Mouse (Mus musculus): ENCODE measurements at regions not wholly inside any gene's neighbourhood (a gene's known extent, or its start where the extent isn't known, plus 50 kb on each side); places are given as distances from the start of the nearest gene placed in this dataset.

DNA sequence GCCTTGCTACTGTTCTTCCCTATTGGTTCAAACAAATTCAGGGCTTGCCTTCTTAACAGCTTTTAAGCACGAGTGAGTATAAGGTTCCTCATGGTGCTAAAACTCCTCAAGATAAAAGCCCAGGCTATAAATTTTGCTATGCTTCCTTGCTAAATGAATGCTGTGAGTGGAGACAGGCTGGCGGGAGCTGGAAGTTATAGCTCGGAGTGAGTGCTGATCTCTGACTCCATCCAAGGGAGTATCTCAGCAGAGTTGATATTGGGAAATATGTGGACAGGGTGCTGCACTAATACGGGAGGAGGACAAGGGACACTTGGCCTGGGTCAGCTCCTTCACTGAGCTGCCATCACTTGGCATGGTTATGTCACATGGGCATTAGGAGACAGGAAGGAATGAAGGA lies 123.5 kb upstream of the Pik3r1 start:
- no peak overlapping the region for H3K4me2 ChIP-seq
- no peaks in the 10 kb centered on the region for H3K36me3 ChIP-seq
- 52% methylated on average over 4 of the region's 4 CpGs for WGBS
- H3K9me3 ChIP-seq: no peaks in the 10 kb centered on the region
- H3K9ac ChIP-seq: no peak overlapping the region
- H3K4me3 ChIP-seq: no peak overlapping the region
- no peaks in the 10 kb centered on the region for H3K27me3 ChIP-seq
- no peaks in the 10 kb centered on the region for H3K4me1 ChIP-seq
- ATAC-seq (ENCODE audit: insufficient number of reproducible peaks, low FRiP score, low TSS enrichment, low read depth): no peak
- H3K27ac ChIP-seq: no peak overlapping the region

DNA sequence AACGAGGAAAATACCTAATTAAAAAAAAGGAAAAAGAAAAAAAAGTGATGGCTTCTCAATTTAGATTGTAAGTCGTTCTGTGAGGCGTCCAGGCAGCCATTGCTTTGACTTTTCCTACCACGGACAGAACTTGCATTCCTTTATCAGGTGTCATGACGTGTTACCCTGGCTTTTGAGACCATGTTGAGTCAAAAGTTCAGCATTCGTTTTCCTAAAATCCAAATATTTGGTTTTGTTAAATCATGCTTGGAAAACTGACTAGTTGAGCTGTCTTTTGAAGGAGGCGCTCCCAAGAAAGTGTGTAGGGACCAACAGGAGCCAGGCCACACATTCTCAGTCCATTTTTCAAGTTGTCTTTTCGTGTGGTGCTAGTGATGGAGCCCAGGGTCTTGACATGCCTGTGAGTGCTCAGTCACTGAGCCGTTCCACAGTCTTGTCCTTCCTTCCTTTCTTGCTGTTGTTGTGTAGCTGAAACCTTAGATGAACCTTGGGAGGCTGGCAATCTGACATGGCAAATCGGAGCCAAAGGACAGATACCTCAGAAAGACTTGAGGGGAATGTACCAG lies 125.1 kb upstream of the Pik3r1 start:
- H3K36me3 ChIP-seq: no peaks in the 10 kb centered on the region
- H3K4me2 ChIP-seq: no peak overlapping the region
- no peak overlapping the region for H3K27ac ChIP-seq
- H3K27me3 ChIP-seq: no peaks in the 10 kb centered on the region
- H3K9ac ChIP-seq: no peak overlapping the region
- WGBS: 82% methylated on average over 10 of the region's 10 CpGs
- H3K4me3 ChIP-seq: no peak overlapping the region
- no peaks in the 10 kb centered on the region for H3K4me1 ChIP-seq
- no peaks in the 10 kb centered on the region for H3K9me3 ChIP-seq
- ATAC-seq (ENCODE audit: insufficient number of reproducible peaks, low FRiP score, low TSS enrichment, low read depth): no peak

- Histone ChIP-seq H3K36me3 (no peaks in the 10 kb centered on the region), H3K4me1 (no peaks in the 10 kb centered on the region), H3K27me3 (no peaks in the 10 kb centered on the region), H3K27ac (no peak overlapping the region), H3K4me3 (no peak overlapping the region), H3K9ac (no peak overlapping the region), H3K9me3 (no peaks in the 10 kb centered on the region), H3K4me2 (no peak overlapping the region)
- 86% methylated on average over 7 of the region's 7 CpGs for WGBS
- ATAC-seq (ENCODE audit: insufficient number of reproducible peaks, low FRiP score, low TSS enrichment, low read depth): no peak
Measured at GRCm38 (mm10) chr13:101895161-101895560, 127.1 kb upstream of the Pik3r1 start.

GRCm38 (mm10) chr13:101895686-101896085 lies 127.7 kb upstream of the Pik3r1 start:
- no peaks in the 10 kb centered on the region for H3K4me1 ChIP-seq
- WGBS: 81% methylated on average over 4 of the region's 4 CpGs

DNA sequence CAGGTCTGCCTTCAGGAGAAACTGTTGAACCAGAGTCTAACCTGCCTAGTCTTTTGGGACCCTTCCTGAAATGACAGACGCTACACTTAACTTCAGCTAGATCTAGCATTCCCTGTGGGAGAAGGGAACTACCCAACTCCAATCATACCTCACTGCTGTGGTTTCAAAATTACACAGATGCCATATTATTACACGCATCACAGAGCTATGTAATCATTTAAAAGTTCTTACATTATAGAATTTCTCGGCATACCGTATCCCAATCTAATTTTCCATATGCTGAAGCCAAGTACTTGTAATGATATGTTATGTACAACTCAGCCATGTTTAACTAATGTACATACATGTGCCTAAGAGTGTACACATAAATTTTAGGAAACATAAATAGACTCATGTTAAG lies 128.9 kb upstream of the Pik3r1 start:
- no peak for ATAC-seq (ENCODE audit: insufficient number of reproducible peaks, low FRiP score, low TSS enrichment, low read depth)
- WGBS: 65% methylated on average over 4 of the region's 4 CpGs
- H3K4me3 ChIP-seq: no peak overlapping the region

More at GRCm38 (mm10) chr13:101895686-101896085, 127.7 kb upstream of the Pik3r1 start:
- Histone ChIP-seq H3K9me3 (no peaks in the 10 kb centered on the region), H3K9ac (no peak overlapping the region), H3K36me3 (no peaks in the 10 kb centered on the region), H3K27me3 (no peaks in the 10 kb centered on the region), H3K27ac (no peak overlapping the region), H3K4me2 (no peak overlapping the region), H3K4me3 (no peak overlapping the region)
- ATAC-seq (ENCODE audit: insufficient number of reproducible peaks, low FRiP score, low TSS enrichment, low read depth): no peak

DNA sequence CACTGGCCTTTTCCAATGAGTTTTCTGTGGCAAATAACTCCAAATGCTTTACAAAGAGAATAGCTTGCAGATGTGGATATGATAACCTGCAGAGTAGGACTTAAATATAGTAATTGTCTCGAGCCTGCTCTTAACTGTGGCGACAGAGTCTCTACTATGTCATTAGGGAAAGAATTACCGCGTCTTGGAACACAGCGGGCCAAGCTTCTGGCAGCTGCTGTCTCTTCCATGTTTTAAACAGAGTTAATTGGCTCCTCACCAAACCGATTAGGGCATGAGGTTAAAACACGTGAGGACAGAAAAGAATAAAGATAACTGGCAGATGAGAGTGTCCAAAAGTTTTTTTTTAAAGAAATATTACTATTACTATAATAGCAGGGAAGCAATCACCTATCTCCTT lies 134.2 kb upstream of the Pik3r1 start:
- H3K27ac ChIP-seq: no peak overlapping the region
- H3K9me3 ChIP-seq: no peaks in the 10 kb centered on the region
- H3K27me3 ChIP-seq: no peaks in the 10 kb centered on the region
- no peak overlapping the region for H3K4me2 ChIP-seq
- no peak overlapping the region for H3K9ac ChIP-seq
- H3K36me3 ChIP-seq: no peaks in the 10 kb centered on the region
- no peak overlapping the region for H3K4me3 ChIP-seq
- H3K4me1 ChIP-seq: peaks cover 8% of the 10 kb centered on the region; the same call in 1 of the 2 replicates
- ATAC-seq (ENCODE audit: insufficient number of reproducible peaks, low FRiP score, low TSS enrichment, low read depth): no peak
- WGBS: 27% methylated on average over 7 of the region's 7 CpGs

More for the DNA sequence above, 128.9 kb upstream of the Pik3r1 start:
- Histone ChIP-seq H3K36me3 (no peaks in the 10 kb centered on the region), H3K4me2 (no peak overlapping the region), H3K9ac (no peak overlapping the region), H3K27ac (no peak overlapping the region), H3K4me1 (no peaks in the 10 kb centered on the region), H3K27me3 (no peaks in the 10 kb centered on the region), H3K9me3 (no peaks in the 10 kb centered on the region)

- Histone ChIP-seq H3K27me3 (no peaks in the 10 kb centered on the region), H3K9me3 (no peaks in the 10 kb centered on the region), H3K4me2 (no peak overlapping the region), H3K4me1 (peaks cover 8% of the 10 kb centered on the region; the same call in 1 of the 2 replicates), H3K36me3 (no peaks in the 10 kb centered on the region), H3K9ac (no peak overlapping the region), H3K27ac (no peak overlapping the region), H3K4me3 (no peak overlapping the region)
- ATAC-seq (ENCODE audit: insufficient number of reproducible peaks, low FRiP score, low TSS enrichment, low read depth): no peak
- 45% methylated on average over 7 of the region's 7 CpGs for WGBS
Measured at GRCm38 (mm10) chr13:101905909-101906676, 138.1 kb upstream of the Pik3r1 start.

- WGBS: 62% methylated on average over 5 of the region's 5 CpGs
- H3K4me3 ChIP-seq: no peak overlapping the region
- no peak for ATAC-seq (ENCODE audit: insufficient number of reproducible peaks, low FRiP score, low TSS enrichment, low read depth)
- H3K4me2 ChIP-seq: no peak overlapping the region
- no peak overlapping the region for H3K9ac ChIP-seq
- no peaks in the 10 kb centered on the region for H3K27me3 ChIP-seq
- H3K27ac ChIP-seq: no peak overlapping the region
- peaks cover 8% of the 10 kb centered on the region; the same call in 1 of the 2 replicates for H3K4me1 ChIP-seq
- H3K9me3 ChIP-seq: no peaks in the 10 kb centered on the region
- H3K36me3 ChIP-seq: no peaks in the 10 kb centered on the region
Measured at GRCm38 (mm10) chr13:101909026-101909425, 141.0 kb upstream of the Pik3r1 start.

- no peak for ATAC-seq (ENCODE audit: insufficient number of reproducible peaks, low FRiP score, low TSS enrichment, low read depth)
- Histone ChIP-seq H3K4me3 (no peak overlapping the region), H3K36me3 (no peaks in the 10 kb centered on the region), H3K27ac (no peak overlapping the region), H3K9ac (no peak overlapping the region), H3K27me3 (no peaks in the 10 kb centered on the region), H3K4me2 (no peak overlapping the region), H3K9me3 (no peaks in the 10 kb centered on the region), H3K4me1 (peaks cover 20% of the 10 kb centered on the region)
- WGBS: 96% methylated on average over 5 of the region's 5 CpGs
Measured at GRCm38 (mm10) chr13:101910687-101911086, 142.7 kb upstream of the Pik3r1 start.

GRCm38 (mm10) chr13:101914132-101914531 lies 146.1 kb upstream of the Pik3r1 start:
- no peak overlapping the region for H3K27ac ChIP-seq
- 84% methylated on average over 4 of the region's 4 CpGs for WGBS
- ATAC-seq (ENCODE audit: insufficient number of reproducible peaks, low FRiP score, low TSS enrichment, low read depth): no peak
- no peaks in the 10 kb centered on the region for H3K9me3 ChIP-seq
- no peaks in the 10 kb centered on the region for H3K27me3 ChIP-seq
- no peaks in the 10 kb centered on the region for H3K36me3 ChIP-seq
- no peak overlapping the region for H3K9ac ChIP-seq
- peaks cover 18% of the 10 kb centered on the region for H3K4me1 ChIP-seq
- no peak overlapping the region for H3K4me2 ChIP-seq
- H3K4me3 ChIP-seq: no peak overlapping the region

GRCm38 (mm10) chr13:101914691-101915541 lies 146.9 kb upstream of the Pik3r1 start:
- no peak for ATAC-seq (ENCODE audit: insufficient number of reproducible peaks, low FRiP score, low TSS enrichment, low read depth)
- H3K9ac ChIP-seq: no peak overlapping the region
- peaks cover 18% of the 10 kb centered on the region for H3K4me1 ChIP-seq
- no peaks in the 10 kb centered on the region for H3K9me3 ChIP-seq
- WGBS: 29% methylated on average over 5 of the region's 5 CpGs
- H3K4me3 ChIP-seq: no peak overlapping the region
- no peak overlapping the region for H3K27ac ChIP-seq
- H3K36me3 ChIP-seq: no peaks in the 10 kb centered on the region
- no peaks in the 10 kb centered on the region for H3K27me3 ChIP-seq
- no peak overlapping the region for H3K4me2 ChIP-seq

- 64% methylated on average over 6 of the region's 6 CpGs for WGBS
- Histone ChIP-seq H3K36me3 (no peaks in the 10 kb centered on the region), H3K27me3 (no peaks in the 10 kb centered on the region), H3K27ac (no peak overlapping the region), H3K9me3 (no peaks in the 10 kb centered on the region), H3K9ac (no peak overlapping the region), H3K4me3 (no peak overlapping the region), H3K4me2 (no peak overlapping the region), H3K4me1 (peaks cover 18% of the 10 kb centered on the region)
- ATAC-seq (ENCODE audit: insufficient number of reproducible peaks, low FRiP score, low TSS enrichment, low read depth): no peak
Measured at GRCm38 (mm10) chr13:101915542-101915941, 147.5 kb upstream of the Pik3r1 start.
